Mouse (Mus musculus) C2C12 (cell line): ENCODE data around the gene Vil1.

Experiments
- FOSL1 ChIP-seq: IDR thresholded peaks from one replicate; pipeline ENCODE4 v1.8.0; 2011; ENCODE audit warnings: mild to moderate bottlenecking, low read length; ENCODE audit not compliant: poor library complexity, insufficient read depth, severe bottlenecking
- USF1 ChIP-seq: IDR thresholded peaks from one replicate; pipeline ENCODE4 v1.6.1; 2011; ENCODE audit warnings: low read depth, mild to moderate bottlenecking, control low read depth, moderate library complexity

DNA sequence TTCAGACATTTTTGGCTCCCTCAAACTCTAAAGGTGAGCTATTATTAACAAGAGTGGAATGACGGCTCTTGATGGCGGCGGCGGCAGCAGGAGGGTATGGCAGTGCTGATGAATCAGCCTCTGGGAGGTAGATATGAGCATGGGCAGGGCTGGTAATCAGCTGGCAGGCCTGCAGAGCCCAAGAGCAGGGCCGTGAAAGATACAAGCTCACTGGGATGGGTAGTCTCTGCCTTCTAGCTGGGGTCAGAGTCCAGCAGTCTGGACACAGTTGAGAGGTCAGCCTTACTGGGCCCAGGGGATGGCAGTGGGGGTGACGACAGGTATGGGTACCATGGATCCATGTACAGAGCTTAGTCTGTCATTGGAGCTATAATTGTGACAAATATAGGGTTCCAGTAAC lies 24.0 kb downstream of the Vil1 start:
- TF ChIP-seq FOSL1 (no peak), USF1 (no peak)
